ENCODE assay signal across 16 mouse cellular contexts in genomic region chr17:15429451-15429850, GRCm38 (mm10).
"Had no signal": no experiment of that assay in that cellular context is flagged by ENCODE, and none has a peak within 500 bp of the region (broad histone marks: within the 10 kb centered on the region; RNA-seq: fewer than 3 reads in every experiment).

No protein-coding gene starts in this region.

- H3K4me2 ChIP-seq: kidney, embryonic 15.5 days; liver, embryonic 13.5 days; lung, embryonic 15.5 days; midbrain, embryonic 13.5 days; neural tube, embryonic 13.5 days had no signal

- H3K9ac ChIP-seq: kidney, embryonic 15.5 days; liver, embryonic 13.5 days; lung, embryonic 15.5 days; midbrain, embryonic 13.5 days; neural tube, embryonic 13.5 days had no signal

- H3K27ac ChIP-seq: kidney, embryonic 15.5 days; left cerebral cortex, adult 2 months; liver, embryonic 13.5 days; lung, embryonic 15.5 days; midbrain, embryonic 10.5 days; midbrain, embryonic 13.5 days; neural tube, embryonic 13.5 days had no signal

- H3K4me3 ChIP-seq: kidney, embryonic 15.5 days; left cerebral cortex, adult 2 months; liver, embryonic 13.5 days; lung, embryonic 15.5 days; midbrain, embryonic 10.5 days; midbrain, embryonic 13.5 days; myocyte; neural tube, embryonic 13.5 days had no signal

- DNase-seq: layer of hippocampus, postnatal 36 days; liver, embryonic 13.5 days; lung, postnatal 10 days; lung, postnatal 36 days; retina, postnatal 1 day; thymus, adult 18-20 months; thymus, postnatal 36 days had no signal

- H3K27me3 ChIP-seq: kidney, embryonic 15.5 days; liver, embryonic 13.5 days; lung, embryonic 15.5 days; megakaryocyte, embryonic 14.5 days; midbrain, embryonic 13.5 days; neural tube, embryonic 13.5 days had no signal

- H3K4me1 ChIP-seq: kidney, embryonic 15.5 days; lung, embryonic 15.5 days; midbrain, embryonic 10.5 days; midbrain, embryonic 13.5 days had no signal

- H3K9me3 ChIP-seq: kidney, embryonic 15.5 days; liver, embryonic 13.5 days; lung, embryonic 15.5 days; megakaryocyte, embryonic 14.5 days; midbrain, embryonic 10.5 days; midbrain, embryonic 13.5 days; neural tube, embryonic 13.5 days had no signal

- ATAC-seq: midbrain, embryonic 13.5 days; midbrain, embryonic 16.5 days had no signal
